Mouse (Mus musculus): Measurements from ENCODE around the gene Pla2g7. TPM values are rescaled to one million over a fixed set of nuclear protein-coding genes. Genes with fewer than 3 reads are reported as not detected.

The Pla2g7 gene
- polyA plus RNA-seq, 1 experiment: 13.5 TPM

DNA sequence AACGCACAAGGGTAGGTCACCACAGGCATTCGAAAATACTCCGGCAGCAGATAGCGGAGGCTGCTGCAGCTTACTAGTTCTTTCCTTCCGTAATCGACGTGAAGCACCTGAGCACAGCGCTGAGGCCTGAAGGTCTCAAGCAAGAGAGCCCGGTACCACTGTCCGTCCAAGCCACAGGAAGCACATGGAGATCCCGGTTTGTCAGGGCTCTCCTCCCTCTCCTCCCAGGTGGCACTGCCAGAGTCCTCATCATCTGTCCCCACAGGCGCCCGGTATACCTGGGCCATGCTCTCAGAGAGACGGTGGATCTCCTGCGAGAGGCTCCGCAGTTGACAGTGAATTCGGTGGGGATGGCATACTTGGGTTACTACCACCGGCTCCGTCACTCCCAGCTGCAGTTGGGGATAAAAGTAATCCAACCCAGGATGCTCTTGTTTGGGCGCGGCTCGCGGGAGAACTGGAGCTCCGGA is 61.2 kb downstream of the Pla2g7 start:
- Histone ChIP-seq H3K9me3 (replicated peaks; ENCODE audit: control insufficient read depth, insufficient read depth, low read length, poor library complexity, severe bottlenecking) (no peaks in the 10 kb centered on the region), H3K4me1 (ENCODE audit: control insufficient read depth, insufficient read depth, low read length) (peaks cover 2% of the 10 kb centered on the region), H3K36me3 (ENCODE audit: control insufficient read depth, insufficient read depth, low read length, poor library complexity, severe bottlenecking) (no peaks in the 10 kb centered on the region), H3K4me3 (ENCODE audit: low read depth, low read length) (peak overlapping the region; percentile 59; the same call in 1 of the 2 replicates), H3K27me3 (ENCODE audit: control insufficient read depth, insufficient read depth, low read length, poor library complexity, severe bottlenecking) (peaks cover 12% of the 10 kb centered on the region), H3K27ac (ENCODE audit: insufficient read depth, low read length) (no peak overlapping the region), H3K9ac (ENCODE audit: low read depth, poor library complexity, severe bottlenecking) (no peak overlapping the region)
- TF ChIP-seq POLR2A (IDR thresholded peaks at IDR 0.05; ENCODE audit: insufficient read depth, low read length) (no peak), CTCF (IDR thresholded peaks at IDR 0.05; ENCODE audit: low read depth, low read length) (no peak), EP300 (IDR thresholded peaks at IDR 0.05; ENCODE audit: insufficient read depth, low read depth, low read length) (no peak)

DNA sequence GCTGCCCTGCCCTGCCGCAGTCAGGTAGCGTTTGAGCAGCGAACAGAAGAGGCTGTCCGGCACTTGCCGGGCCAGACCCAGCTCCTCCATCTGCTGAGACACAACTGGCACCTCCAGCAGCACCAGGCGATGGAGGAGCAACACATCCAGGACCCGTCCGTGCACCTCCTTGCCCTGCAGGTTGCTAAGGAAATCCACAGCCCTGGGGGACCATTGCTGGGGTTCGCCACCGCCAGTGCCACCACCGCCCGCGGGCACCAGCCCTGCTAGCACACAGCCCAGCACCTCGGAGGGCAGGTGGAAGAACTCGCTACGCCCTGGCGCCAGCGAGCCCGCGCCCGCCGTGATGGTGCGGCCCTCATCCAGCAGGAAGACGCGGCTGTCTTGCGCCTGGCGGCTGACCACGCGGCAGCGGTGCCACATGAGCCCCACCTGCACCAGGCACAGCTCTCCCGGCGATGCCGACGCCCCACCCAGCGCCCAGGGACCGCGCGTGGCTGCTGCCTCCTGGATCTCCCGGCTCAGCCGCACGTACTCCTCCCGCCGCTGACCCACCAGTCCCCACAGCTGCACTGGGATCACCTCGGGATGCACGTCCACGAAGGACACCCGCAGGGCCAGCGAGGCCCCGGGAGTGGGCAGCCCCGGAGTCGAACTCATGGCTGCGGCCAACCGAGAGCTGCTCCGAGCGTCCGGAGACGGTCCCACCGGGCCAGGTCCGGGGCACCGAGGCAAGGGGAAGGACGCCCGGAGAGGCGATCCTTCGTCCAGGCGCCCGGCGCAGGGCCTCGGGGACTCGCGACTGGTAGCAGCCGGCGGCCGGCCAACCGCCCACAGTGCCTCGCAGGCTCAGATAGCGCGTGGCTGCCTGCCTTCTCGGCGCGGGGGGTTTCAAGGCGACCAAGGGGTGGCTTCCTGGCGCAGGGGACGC is 61.9 kb downstream of the Pla2g7 start, which contains the start of gene Tdrd6:
TSS of gene Tdrd6 (minus strand) at position 804 of the 931 bp plus-strand sequence.
- peaks cover 12% of the 10 kb centered on the region for H3K27me3 ChIP-seq (ENCODE audit: control insufficient read depth, insufficient read depth, low read length, poor library complexity, severe bottlenecking)
- no peak for TF ChIP-seq EP300 (IDR thresholded peaks at IDR 0.05; ENCODE audit: insufficient read depth, low read depth, low read length)
- no peak for TF ChIP-seq POLR2A (IDR thresholded peaks at IDR 0.05; ENCODE audit: insufficient read depth, low read length)
- no peak for TF ChIP-seq CTCF (IDR thresholded peaks at IDR 0.05; ENCODE audit: low read depth, low read length)

DNA sequence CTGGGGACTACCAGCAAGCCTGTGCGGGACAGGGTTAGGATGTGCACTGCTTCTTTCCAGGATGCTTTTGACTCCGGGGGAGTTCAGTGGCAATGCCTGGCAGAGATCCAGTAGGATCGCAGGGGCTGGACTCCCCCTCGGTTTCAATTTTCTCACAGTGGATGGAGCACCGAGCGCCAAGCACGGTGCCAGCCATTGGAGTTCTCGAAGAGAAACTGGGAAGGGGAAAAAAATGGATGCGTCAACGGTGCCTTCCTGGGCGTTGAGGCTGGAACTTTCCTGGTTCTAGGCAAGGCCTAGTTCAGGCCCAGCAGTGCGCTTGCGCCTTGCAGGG is 62.5 kb downstream of the Pla2g7 start:
- Histone ChIP-seq H3K36me3 (ENCODE audit: control insufficient read depth, insufficient read depth, low read length, poor library complexity, severe bottlenecking) (no peaks in the 10 kb centered on the region), H3K27me3 (ENCODE audit: control insufficient read depth, insufficient read depth, low read length, poor library complexity, severe bottlenecking) (peaks cover 12% of the 10 kb centered on the region), H3K4me1 (ENCODE audit: control insufficient read depth, insufficient read depth, low read length) (peaks cover 2% of the 10 kb centered on the region), H3K27ac (ENCODE audit: insufficient read depth, low read length) (no peak overlapping the region), H3K4me3 (ENCODE audit: low read depth, low read length) (peak overlapping the region; percentile 59), H3K9ac (ENCODE audit: low read depth, poor library complexity, severe bottlenecking) (peak overlapping the region; percentile 37; the same call in 1 of the 2 replicates), H3K9me3 (replicated peaks; ENCODE audit: control insufficient read depth, insufficient read depth, low read length, poor library complexity, severe bottlenecking) (no peaks in the 10 kb centered on the region)
- TF ChIP-seq POLR2A (IDR thresholded peaks at IDR 0.05; ENCODE audit: insufficient read depth, low read length) (no peak), CTCF (IDR thresholded peaks at IDR 0.05; ENCODE audit: low read depth, low read length) (no peak), EP300 (IDR thresholded peaks at IDR 0.05; ENCODE audit: insufficient read depth, low read depth, low read length) (no peak)

More for the DNA sequence above, 61.9 kb downstream of the Pla2g7 start, which contains the start of gene Tdrd6:
- Histone ChIP-seq H3K4me3 (ENCODE audit: low read depth, low read length) (peak within 1 kb of the TSS; percentile 59), H3K36me3 (ENCODE audit: control insufficient read depth, insufficient read depth, low read length, poor library complexity, severe bottlenecking) (no peaks in the 10 kb centered on the region), H3K9ac (ENCODE audit: low read depth, poor library complexity, severe bottlenecking) (peak within 1 kb of the TSS; percentile 37; the same call in 1 of the 2 replicates), H3K9me3 (replicated peaks; ENCODE audit: control insufficient read depth, insufficient read depth, low read length, poor library complexity, severe bottlenecking) (no peaks in the 10 kb centered on the region), H3K4me1 (ENCODE audit: control insufficient read depth, insufficient read depth, low read length) (peaks cover 2% of the 10 kb centered on the region), H3K27ac (ENCODE audit: insufficient read depth, low read length) (no peak within 1 kb of the TSS)

DNA sequence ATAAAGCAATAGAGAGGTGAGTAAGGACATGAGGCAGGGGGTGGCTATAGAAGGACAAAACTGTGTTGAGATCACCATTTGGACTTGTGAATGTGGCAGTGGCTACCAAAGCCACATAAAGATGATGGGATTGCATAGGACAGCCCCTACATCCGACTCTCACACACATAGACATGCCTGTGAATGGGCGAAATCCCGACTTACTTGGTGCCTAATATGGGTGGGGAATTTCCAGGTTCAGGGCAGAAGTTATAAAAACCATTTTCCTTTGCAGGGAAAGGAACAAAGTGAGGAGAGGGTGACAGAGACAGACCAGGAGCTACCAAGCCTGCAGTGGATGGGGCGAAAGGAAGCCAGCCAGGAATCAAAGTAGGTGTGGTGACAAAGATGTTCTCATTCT is 69.2 kb downstream of the Pla2g7 start:
- TF ChIP-seq CTCF (IDR thresholded peaks at IDR 0.05; ENCODE audit: low read depth, low read length) (no peak), POLR2A (IDR thresholded peaks at IDR 0.05; ENCODE audit: insufficient read depth, low read length) (no peak), EP300 (IDR thresholded peaks at IDR 0.05; ENCODE audit: insufficient read depth, low read depth, low read length) (no peak)
- Histone ChIP-seq H3K27ac (ENCODE audit: insufficient read depth, low read length) (no peak overlapping the region), H3K27me3 (ENCODE audit: control insufficient read depth, insufficient read depth, low read length, poor library complexity, severe bottlenecking) (peaks cover 3% of the 10 kb centered on the region; the same call in 1 of the 2 replicates), H3K4me3 (ENCODE audit: low read depth, low read length) (no peak overlapping the region), H3K36me3 (ENCODE audit: control insufficient read depth, insufficient read depth, low read length, poor library complexity, severe bottlenecking) (no peaks in the 10 kb centered on the region), H3K9ac (ENCODE audit: low read depth, poor library complexity, severe bottlenecking) (no peak overlapping the region), H3K9me3 (replicated peaks; ENCODE audit: control insufficient read depth, insufficient read depth, low read length, poor library complexity, severe bottlenecking) (no peaks in the 10 kb centered on the region), H3K4me1 (ENCODE audit: control insufficient read depth, insufficient read depth, low read length) (peaks cover 1% of the 10 kb centered on the region)

DNA sequence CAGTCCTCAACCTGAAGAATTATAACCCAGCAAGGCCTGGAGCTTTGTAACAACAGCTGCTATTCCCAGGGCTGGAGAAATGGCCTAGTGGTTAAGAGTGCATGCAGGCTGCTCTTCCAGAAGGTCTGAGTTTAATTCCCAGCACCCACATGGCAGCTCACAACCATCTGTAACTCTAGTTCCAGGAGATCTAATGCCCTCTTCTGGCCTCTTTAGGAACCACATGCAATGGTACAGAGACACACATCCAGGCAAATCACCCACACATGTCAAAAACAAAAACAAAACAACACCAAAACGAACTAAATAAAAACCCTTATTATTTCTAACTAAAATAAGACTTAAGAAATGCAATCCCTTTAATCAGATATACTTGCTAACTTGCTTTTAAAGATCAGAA is 72.9 kb downstream of the Pla2g7 start:
- Histone ChIP-seq H3K36me3 (ENCODE audit: control insufficient read depth, insufficient read depth, low read length, poor library complexity, severe bottlenecking) (no peaks in the 10 kb centered on the region), H3K9me3 (replicated peaks; ENCODE audit: control insufficient read depth, insufficient read depth, low read length, poor library complexity, severe bottlenecking) (no peaks in the 10 kb centered on the region), H3K27me3 (ENCODE audit: control insufficient read depth, insufficient read depth, low read length, poor library complexity, severe bottlenecking) (no peaks in the 10 kb centered on the region), H3K27ac (ENCODE audit: insufficient read depth, low read length) (no peak overlapping the region), H3K4me3 (ENCODE audit: low read depth, low read length) (no peak overlapping the region), H3K4me1 (ENCODE audit: control insufficient read depth, insufficient read depth, low read length) (peaks cover 1% of the 10 kb centered on the region), H3K9ac (ENCODE audit: low read depth, poor library complexity, severe bottlenecking) (no peak overlapping the region)
- no peak for TF ChIP-seq EP300 (IDR thresholded peaks at IDR 0.05; ENCODE audit: insufficient read depth, low read depth, low read length)
- TF ChIP-seq CTCF (IDR thresholded peaks at IDR 0.05; ENCODE audit: low read depth, low read length): no peak
- no peak for TF ChIP-seq POLR2A (IDR thresholded peaks at IDR 0.05; ENCODE audit: insufficient read depth, low read length)

DNA sequence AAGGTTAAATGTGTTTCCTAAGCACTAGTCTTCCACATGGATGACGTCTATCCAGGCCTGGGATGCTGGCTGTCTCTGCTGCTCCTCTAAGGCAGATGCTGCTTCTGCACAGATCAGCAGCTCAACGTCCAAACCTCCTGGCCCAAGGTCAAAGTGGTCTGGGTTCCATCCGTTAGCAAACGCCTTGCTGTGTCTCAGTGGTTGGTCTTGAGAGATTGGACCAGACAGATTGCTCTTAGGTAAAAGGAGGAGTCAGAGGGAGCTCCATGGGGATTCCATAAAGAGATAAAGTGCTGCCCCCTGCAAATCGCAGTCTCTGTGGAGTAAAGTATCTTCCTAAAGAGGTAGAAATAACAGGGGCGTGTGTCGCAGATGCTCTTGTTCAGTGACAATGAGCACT is 75.3 kb downstream of the Pla2g7 start:
- Histone ChIP-seq H3K9me3 (replicated peaks; ENCODE audit: control insufficient read depth, insufficient read depth, low read length, poor library complexity, severe bottlenecking) (no peaks in the 10 kb centered on the region), H3K4me3 (ENCODE audit: low read depth, low read length) (no peak overlapping the region), H3K9ac (ENCODE audit: low read depth, poor library complexity, severe bottlenecking) (no peak overlapping the region), H3K36me3 (ENCODE audit: control insufficient read depth, insufficient read depth, low read length, poor library complexity, severe bottlenecking) (no peaks in the 10 kb centered on the region), H3K4me1 (ENCODE audit: control insufficient read depth, insufficient read depth, low read length) (peaks cover 1% of the 10 kb centered on the region), H3K27ac (ENCODE audit: insufficient read depth, low read length) (no peak overlapping the region), H3K27me3 (ENCODE audit: control insufficient read depth, insufficient read depth, low read length, poor library complexity, severe bottlenecking) (no peaks in the 10 kb centered on the region)
- no peak for TF ChIP-seq POLR2A (IDR thresholded peaks at IDR 0.05; ENCODE audit: insufficient read depth, low read length)
- no peak for TF ChIP-seq CTCF (IDR thresholded peaks at IDR 0.05; ENCODE audit: low read depth, low read length)
- TF ChIP-seq EP300 (IDR thresholded peaks at IDR 0.05; ENCODE audit: insufficient read depth, low read depth, low read length): no peak
